22 mouse cellular contexts compared by ENCODE assay signal in genomic region chr13:30767477-30768127, GRCm38 (mm10). TPM values are rescaled to one million over a fixed set of nuclear protein-coding genes. Genes with fewer than 3 reads are reported as not detected.
A peak's percentile ranks its signal among the peaks of the same experiment; 100 is the strongest.
DNase-seq lines count a peak whose midpoint lies in the region; ATAC-seq and TF ChIP-seq lines count a peak whose summit lies in the region.
"Had no signal": no experiment of that assay in that cellular context is flagged by ENCODE, and none has a peak within 500 bp of the region (broad histone marks: within the 10 kb centered on the region; RNA-seq: fewer than 3 reads in every experiment).

No protein-coding gene starts in this region.

- peak; percentile 88 for DNase-seq in heart, adult 11 months
- DNase-seq in heart, postnatal 4 days = no peak
- no peak for DNase-seq in lung, postnatal 0 days (ENCODE audit: low spot score)
- no peak for DNase-seq in CH12.LX (ENCODE audit: extremely low read depth)
- no peak for DNase-seq in embryo, embryonic 9.5 days (ENCODE audit: extremely low spot score)
- DNase-seq: adrenal gland, postnatal 14 days; cerebellum, adult 2 months; cerebellum, postnatal 10 days; gastrocnemius, postnatal 25 days; heart, postnatal 14 days had no signal

- TF ChIP-seq RAD21 in CH12.LX (IDR thresholded peaks at IDR 0.05; ENCODE audit: low read depth, low read length) = no peak

- dilution Hi-C loops in CH12.LX (cut with MboI; ENCODE audit: extremely low pct_ligation_motif_present, extremely low pct_unique_long_range_greater_than_20kb, low sequenced_read_pairs) = no loop called here

- no peak overlapping the region for H3K4me3 ChIP-seq in lung, embryonic 16.5 days (ENCODE audit: low read length)
- no peak overlapping the region for H3K4me3 ChIP-seq in lung, postnatal 0 days (ENCODE audit: low read depth, low read length)
- H3K4me3 ChIP-seq in CH12.LX (replicated peaks in 1 of 3; ENCODE audit: low read depth in 2 of 3, low read length in 2 of 3, poor library complexity in 1 of 3) = no peak overlapping the region
- H3K4me3 ChIP-seq in macrophage (ENCODE audit: inconsistent target) = no peak overlapping the region
- H3K4me3 ChIP-seq: embryonic facial prominence, embryonic 15.5 days; erythroblast, embryonic 14.5 days; forebrain, embryonic 12.5 days; heart, embryonic 10.5 days; hindbrain, embryonic 10.5 days had no signal

- WGBS in lung, embryonic 16.5 days = 53% methylated on average over 6 of the region's 6 CpGs
- WGBS in lung, postnatal 0 days = 58% methylated on average over 6 of the region's 6 CpGs
- 76% methylated on average over 6 of the region's 6 CpGs for WGBS in macrophage (ENCODE audit: missing documents)

- no peaks in the 10 kb centered on the region for H3K27me3 ChIP-seq in lung, embryonic 16.5 days (ENCODE audit: control insufficient read depth, insufficient read depth, low read depth, low read length)
- H3K27me3 ChIP-seq in lung, postnatal 0 days (replicated peaks; ENCODE audit: insufficient read depth, low read length) = no peaks in the 10 kb centered on the region
- no peaks in the 10 kb centered on the region for H3K27me3 ChIP-seq in CH12.LX (replicated peaks)
- H3K27me3 ChIP-seq: embryonic facial prominence, embryonic 15.5 days; forebrain, embryonic 12.5 days had no signal

- no peak overlapping the region for H3K4me2 ChIP-seq in lung, embryonic 16.5 days (ENCODE audit: low read depth, low read length)
- no peak overlapping the region for H3K4me2 ChIP-seq in lung, postnatal 0 days (replicated peaks; ENCODE audit: low read depth, low read length)
- H3K4me2 ChIP-seq in CH12.LX (ENCODE audit: insufficient read depth, low read depth, poor library complexity, severe bottlenecking) = no peak overlapping the region
- H3K4me2 ChIP-seq: embryonic facial prominence, embryonic 15.5 days; forebrain, embryonic 12.5 days; hindbrain, embryonic 14.5 days had no signal

- peaks cover 9% of the 10 kb centered on the region; the same call in 1 of the 2 replicates for H3K4me1 ChIP-seq in lung, embryonic 16.5 days (replicated peaks; ENCODE audit: control insufficient read depth, insufficient read depth, low read length)
- H3K4me1 ChIP-seq in lung, postnatal 0 days (ENCODE audit: insufficient read depth, low read depth, low read length) = no peaks in the 10 kb centered on the region
- H3K4me1 ChIP-seq in CH12.LX (ENCODE audit: control insufficient read depth in 1 of 2, insufficient read depth in 2 of 2) = peaks cover 19 to 52% of the 10 kb centered on the region in 2 experiments
- H3K4me1 ChIP-seq: embryonic facial prominence, embryonic 15.5 days; forebrain, embryonic 12.5 days; hindbrain, embryonic 10.5 days had no signal

- no peak overlapping the region for H3K27ac ChIP-seq in lung, embryonic 16.5 days (ENCODE audit: low read length)
- H3K27ac ChIP-seq in lung, postnatal 0 days (ENCODE audit: low read length) = no peak overlapping the region
- H3K27ac ChIP-seq in CH12.LX (ENCODE audit: insufficient read depth, low read depth) (no peak overlapping the region), macrophage (peak overlapping the region; percentile 52)
- H3K27ac ChIP-seq: embryonic facial prominence, embryonic 15.5 days; forebrain, embryonic 12.5 days; heart, embryonic 10.5 days; hindbrain, embryonic 10.5 days; hindbrain, embryonic 14.5 days had no signal

- peak; percentile 56; the same call in 1 of the 2 replicates for TF ChIP-seq POLR2A in CH12.LX (IDR thresholded peaks at IDR 0.05; ENCODE audit: low read depth, low read length)

- in situ Hi-C loops in CH12.LX (cut with MboI; ENCODE audit: low pct_ligation_motif_present, low pct_unique_long_range_greater_than_20kb, low sequenced_read_pairs) = no loop called here

- H3K79me2 ChIP-seq in CH12.LX (replicated peaks; ENCODE audit: control insufficient read depth, extremely low read depth, insufficient read depth, poor library complexity, severe bottlenecking) (peaks cover 12% of the 10 kb centered on the region), macrophage (ENCODE audit: inconsistent target) (no peaks in the 10 kb centered on the region)

- H3K9me3 ChIP-seq in lung, embryonic 16.5 days (ENCODE audit: control insufficient read depth, low read length) = no peaks in the 10 kb centered on the region
- H3K9me3 ChIP-seq in lung, postnatal 0 days (ENCODE audit: low read length) = no peaks in the 10 kb centered on the region
- no peaks in the 10 kb centered on the region for H3K9me3 ChIP-seq in CH12.LX (replicated peaks; ENCODE audit: low read length)
- H3K9me3 ChIP-seq: embryonic facial prominence, embryonic 15.5 days; forebrain, embryonic 12.5 days; G1E; heart, embryonic 10.5 days; hindbrain, embryonic 10.5 days had no signal

- no peak overlapping the region for H3K9ac ChIP-seq in lung, embryonic 16.5 days (ENCODE audit: low read length)
- H3K9ac ChIP-seq in lung, postnatal 0 days (replicated peaks; ENCODE audit: low read depth) = no peak overlapping the region
- no peak overlapping the region for H3K9ac ChIP-seq in CH12.LX (ENCODE audit: insufficient read depth, low read depth)
- H3K9ac ChIP-seq: embryonic facial prominence, embryonic 15.5 days; forebrain, embryonic 12.5 days; hindbrain, embryonic 14.5 days had no signal

- no peak for TF ChIP-seq EP300 in lung, postnatal 0 days (IDR thresholded peaks at IDR 0.05)
- TF ChIP-seq EP300 in CH12.LX (IDR thresholded peaks at IDR 0.05; ENCODE audit: low read length) = no peak

- no peaks in the 10 kb centered on the region for H3K36me3 ChIP-seq in lung, embryonic 16.5 days (ENCODE audit: control insufficient read depth, insufficient read depth, low read length)
- H3K36me3 ChIP-seq in lung, postnatal 0 days (ENCODE audit: insufficient read depth, low read length) = no peaks in the 10 kb centered on the region
- H3K36me3 ChIP-seq in CH12.LX (replicated peaks in 1 of 2; ENCODE audit: control insufficient read depth in 1 of 2, insufficient read depth in 1 of 2, low read length in 1 of 2) = peaks cover 36 to 42% of the 10 kb centered on the region in 2 experiments
- no peaks in the 10 kb centered on the region for H3K36me3 ChIP-seq in macrophage (ENCODE audit: inconsistent target)
- H3K36me3 ChIP-seq: embryonic facial prominence, embryonic 15.5 days; forebrain, embryonic 12.5 days; G1E; heart, embryonic 10.5 days; hindbrain, embryonic 10.5 days had no signal

- no peak for TF ChIP-seq CTCF in lung, postnatal 0 days (IDR thresholded peaks at IDR 0.05)
- TF ChIP-seq CTCF in CH12.LX (conservative IDR thresholded peaks at IDR 0.05 in 1 of 2, IDR thresholded peaks at IDR 0.05 in 1 of 2; ENCODE audit: low read depth in 2 of 2, low read length in 2 of 2) = no peak

- 0 out of 2 replicates have a peak, but pooled peaks have one; percentile 19 for ATAC-seq in lung, embryonic 16.5 days (ENCODE audit: low read depth)
- no peak for ATAC-seq in lung, postnatal 0 days
- ATAC-seq: forebrain, embryonic 16.5 days; intestine, embryonic 16.5 days had no signal

TF ChIP-seq in CH12.LX, 34 proteins besides CTCF, POLR2A, EP300 and RAD21:
- TF ChIP-seq POLR2AphosphoS2 (IDR thresholded peaks at IDR 0.05; ENCODE audit: low read depth, low read length) (peak; percentile 95), ZNF384 (IDR thresholded peaks at IDR 0.05; ENCODE audit: low read depth, low read length) (peak; percentile 77), HCFC1 (IDR thresholded peaks at IDR 0.05; ENCODE audit: low read depth, low read length) (no peak), CHD2 (IDR thresholded peaks at IDR 0.05; ENCODE audit: low read length) (peak; percentile 37), NRF1 (IDR thresholded peaks at IDR 0.05; ENCODE audit: low read depth, low read length) (no peak), IRF4 (IDR thresholded peaks at IDR 0.05; ENCODE audit: low read depth, low read length) (no peak), GABPA (IDR thresholded peaks at IDR 0.05; ENCODE audit: insufficient replicate concordance, low read depth, low read length) (no peak), UBTF (IDR thresholded peaks at IDR 0.05; ENCODE audit: low read depth, low read length) (no peak)

RNA-seq across cellular contexts. Expression of gene Irf4, which starts 18.6 kb away (rescaled TPM):
- under 1 TPM; 0.16 to 0.26 TPM for total RNA-seq in heart, postnatal 4 days (2021)
- polyA plus RNA-seq in lung, embryonic 16.5 days (2015; fragmentation: Nextera tagmentation; extraction: Ambion mirVana) = 0.10 and 0.11 TPM in 2 replicates
- polyA plus RNA-seq in lung, postnatal 0 days (2015; fragmentation: Nextera tagmentation; extraction: Ambion mirVana) = 0.21 and 0.33 TPM in 2 replicates
- total RNA-seq in CH12.LX (2012; rRNA removed) (115 and 138 TPM in 2 replicates), CH12.LX (2014; rRNA removed) (122 and 142 TPM in 2 replicates)
- polyA plus RNA-seq in CH12.LX (2012; ENCODE audit: insufficient read length, low read depth) (74.5 and 81.7 TPM in 2 replicates), macrophage (2018) (0.88 to 1.5 TPM (median 1.2 TPM) in 3 replicates)
- 10 to 100 TPM in 4 of 26 experiments, 1 to 10 TPM in 12, under 1 TPM in 9, not detected in 1; 0.26 to 26.4 (median 1.6) TPM for total RNA-seq in macrophage (2018; cell fraction: chromatin; rRNA removed)
- total RNA-seq in macrophage (2018; cell fraction: cytosol; rRNA removed) = 10 to 100 TPM in 2 of 26 experiments, 1 to 10 TPM in 14, under 1 TPM in 10; 0.37 to 17.3 (median 2.1) TPM
- total RNA-seq in macrophage (2018; cell fraction: nucleus; rRNA removed) = 10 to 100 TPM in 5 of 26 experiments, 1 to 10 TPM in 16, under 1 TPM in 5; 0.55 to 21.8 (median 3.1) TPM
- polyA plus RNA-seq: embryonic facial prominence, embryonic 11.5 days; erythroblast, embryonic 14.5 days; G1E; hindbrain, embryonic 10.5 days had no signal

Comparison
In these comparisons a context has a peak if more than half of its experiments do, and no peak if none do; other contexts are left out.
1. RNA of gene Irf4, which starts 18.6 kb away (polyA plus RNA-seq): 74.5 to 81.7 TPM in CH12.LX; 0.88 to 1.5 TPM in macrophage, 0.21 to 0.33 TPM in lung, postnatal 0 days and 0.10 to 0.11 TPM in lung, embryonic 16.5 days; every median in the first group is over 10 times any median in the second.